Mouse (Mus musculus): ENCODE data around the gene F2. TPM values are rescaled to one million over a fixed set of nuclear protein-coding genes. Genes with fewer than 3 reads are reported as not detected.

The F2 gene
- total RNA-seq, 1 experiment from 2014 or later, result 232 TPM

Other genes with a start within 250 kb of the F2 start
- 14.9 TPM in 2 replicates for gene 1110051M20Rik, start 191.7 kb downstream of the F2 start, total RNA-seq (2021)
- 5.2 and 5.3 TPM in 2 replicates for gene Lrp4, start 178.9 kb downstream of the F2 start, total RNA-seq (2021)
- 45.3 and 52.8 TPM in 2 replicates for gene Ckap5, start 109.7 kb downstream of the F2 start, total RNA-seq (2021)
- gene Zfp408, start 13.4 kb upstream of the F2 start, total RNA-seq (2021), result 11.6 and 15.1 TPM in 2 replicates
- gene Arhgap1, start 13.4 kb upstream of the F2 start, total RNA-seq (2021), result 56.0 and 63.6 TPM in 2 replicates
- 39.9 and 46.3 TPM in 2 replicates for gene Atg13, start 74.2 kb upstream of the F2 start, total RNA-seq (2021)
- 9.3 and 11.0 TPM in 2 replicates for gene Harbi1, start 74.4 kb upstream of the F2 start, total RNA-seq (2021)
- gene Ambra1, start 93.7 kb upstream of the F2 start, total RNA-seq (2021), result 31.9 and 35.0 TPM in 2 replicates

Data from adrenal gland, postnatal 14 days (tissue).